Mouse (Mus musculus) hindbrain, embryonic 14.5 days (tissue): ENCODE measurements at regions not wholly inside any gene's neighbourhood (a gene's known extent, or its start where the extent isn't known, plus 50 kb on each side); places are given as distances from the start of the nearest gene placed in this dataset.

Experiments
- ATAC-seq: fragments of 200-750 bp; cut with Nextera tagmentation; 2 replicates; pipeline ENCODE4 v1.8.0; 2017; ENCODE audit warnings: moderate number of reproducible peaks, mild to moderate bottlenecking, moderate TSS enrichment, moderate library complexity; ENCODE audit not compliant: low FRiP score
- DNase-seq: peaks from one replicate; pipeline ENCODE4 v3.0.0-alpha.2; 2015; ENCODE audit warnings: low spot score
- H3K27ac ChIP-seq: fragments of 300-500 bp; sonication (generic); 2 replicates; pipeline ENCODE4 v1.5.1; 2014; ENCODE audit warnings: mild to moderate bottlenecking, moderate library complexity
- H3K27me3 ChIP-seq: fragments of 300-500 bp; sonication (generic); 2 replicates; pipeline ENCODE4 v1.6.1; 2014; ENCODE audit warnings: mild to moderate bottlenecking, low read length, mixed read lengths; ENCODE audit not compliant: control insufficient read depth, insufficient read depth
- H3K36me3 ChIP-seq: fragments of 300-500 bp; sonication (generic); replicated peaks from 2 replicates; pipeline ENCODE4 v1.6.1; 2014; ENCODE audit not compliant: control insufficient read depth, insufficient read depth
- H3K4me1 ChIP-seq: fragments of 300-500 bp; sonication (generic); replicated peaks from 2 replicates; pipeline ENCODE4 v1.6.1; 2014; ENCODE audit warnings: antibody characterized with exemption, low read length, mixed read lengths; ENCODE audit not compliant: control insufficient read depth, insufficient read depth
- H3K4me2 ChIP-seq: fragments of 300-500 bp; sonication (generic); replicated peaks from 2 replicates; pipeline ENCODE4 v1.6.1; 2014; ENCODE audit warnings: mild to moderate bottlenecking, moderate library complexity
- H3K4me3 ChIP-seq: fragments of 300-500 bp; sonication (generic); replicated peaks from 2 replicates; pipeline ENCODE4 v1.5.1; 2014; ENCODE audit warnings: mild to moderate bottlenecking, low read length
- H3K9ac ChIP-seq: fragments of 300-500 bp; sonication (generic); 2 replicates; pipeline ENCODE4 v1.6.1; 2014
- H3K9me3 ChIP-seq: fragments of 300-500 bp; sonication (generic); 2 replicates; pipeline ENCODE4 v1.6.1; 2016; ENCODE audit warnings: low read length; ENCODE audit not compliant: control insufficient read depth
- WGBS: fragments of 180-500 bp; shearing (Covaris S2); extraction: QIAGEN DNeasy Blood & Tissue Kit; methylation state at CpG from one replicate; pipeline ENCODE4 v1.1.7; 2014; 5-methylcytosine and 5-hydroxymethylcytosine counted together

GRCm38 (mm10) chr16:97270417-97271133, 86.0 kb upstream of the Bace2 start:
- no peak for ATAC-seq
- 92% methylated on average over 7 of the region's 7 CpGs for WGBS

GRCm38 (mm10) chr16:97271264-97271663, 85.3 kb upstream of the Bace2 start:
- no peak overlapping the region for H3K4me3 ChIP-seq
- WGBS = 91% methylated on average over 8 of the region's 8 CpGs
- H3K4me2 ChIP-seq = no peak overlapping the region
- H3K27me3 ChIP-seq = no peaks in the 10 kb centered on the region
- no peak for DNase-seq
- H3K9ac ChIP-seq = no peak overlapping the region
- H3K27ac ChIP-seq = no peak overlapping the region
- no peaks in the 10 kb centered on the region for H3K36me3 ChIP-seq
- no peak for ATAC-seq
- no peaks in the 10 kb centered on the region for H3K9me3 ChIP-seq
- H3K4me1 ChIP-seq = no peaks in the 10 kb centered on the region

More at GRCm38 (mm10) chr16:97270417-97271133, 86.0 kb upstream of the Bace2 start:
- no peaks in the 10 kb centered on the region for H3K36me3 ChIP-seq
- no peak overlapping the region for H3K9ac ChIP-seq
- H3K4me3 ChIP-seq = no peak overlapping the region
- no peak overlapping the region for H3K4me2 ChIP-seq
- no peak for DNase-seq
- H3K4me1 ChIP-seq = no peaks in the 10 kb centered on the region
- no peak overlapping the region for H3K27ac ChIP-seq
- H3K9me3 ChIP-seq = no peaks in the 10 kb centered on the region
- H3K27me3 ChIP-seq = no peaks in the 10 kb centered on the region

GRCm38 (mm10) chr16:97272035-97272631, 84.4 kb upstream of the Bace2 start:
- 12% methylated on average over 12 of the region's 12 CpGs for WGBS
- Histone ChIP-seq H3K27ac (peak overlapping the region; percentile 49; the same call in 1 of the 2 replicates), H3K4me3 (peak overlapping the region; percentile 13), H3K27me3 (no peaks in the 10 kb centered on the region), H3K4me1 (no peaks in the 10 kb centered on the region), H3K9ac (peak overlapping the region; percentile 43), H3K36me3 (no peaks in the 10 kb centered on the region), H3K4me2 (peak overlapping the region; percentile 51), H3K9me3 (no peaks in the 10 kb centered on the region)
- ATAC-seq (peak; percentile 89), DNase-seq (peak; percentile 88)

GRCm38 (mm10) chr16:97278913-97279312, 77.6 kb upstream of the Bace2 start:
- Histone ChIP-seq H3K9ac (no peak overlapping the region), H3K27ac (no peak overlapping the region), H3K4me1 (peaks cover 6% of the 10 kb centered on the region), H3K9me3 (no peaks in the 10 kb centered on the region), H3K27me3 (no peaks in the 10 kb centered on the region), H3K4me2 (no peak overlapping the region), H3K36me3 (no peaks in the 10 kb centered on the region), H3K4me3 (no peak overlapping the region)
- DNase-seq (no peak), ATAC-seq (no peak)
- 91% methylated on average over 1 of the region's 1 CpGs for whole genome bisulfite sequencing

- Histone ChIP-seq H3K4me2 (no peak overlapping the region), H3K27ac (no peak overlapping the region), H3K9me3 (no peaks in the 10 kb centered on the region), H3K4me1 (peaks cover 6% of the 10 kb centered on the region), H3K4me3 (no peak overlapping the region), H3K27me3 (no peaks in the 10 kb centered on the region), H3K36me3 (no peaks in the 10 kb centered on the region), H3K9ac (no peak overlapping the region)
- 92% methylated on average over 7 of the region's 7 CpGs for WGBS
- no peak for ATAC-seq
- DNase-seq = no peak
These were observed 74.9 kb upstream of the Bace2 start for GRCm38 (mm10) chr16:97281615-97282110.

- no peak overlapping the region for H3K4me2 ChIP-seq
- 44% methylated on average over 9 of the region's 9 CpGs for WGBS
- H3K4me3 ChIP-seq = no peak overlapping the region
- no peaks in the 10 kb centered on the region for H3K36me3 ChIP-seq
- H3K4me1 ChIP-seq = peaks cover 6% of the 10 kb centered on the region
- ATAC-seq (no peak), DNase-seq (no peak)
- no peaks in the 10 kb centered on the region for H3K27me3 ChIP-seq
- H3K9ac ChIP-seq = no peak overlapping the region
- no peaks in the 10 kb centered on the region for H3K9me3 ChIP-seq
- no peak overlapping the region for H3K27ac ChIP-seq
These were observed 73.6 kb upstream of the Bace2 start for GRCm38 (mm10) chr16:97282943-97283342.

- Histone ChIP-seq H3K36me3 (no peaks in the 10 kb centered on the region), H3K9me3 (no peaks in the 10 kb centered on the region), H3K27me3 (no peaks in the 10 kb centered on the region), H3K4me2 (no peak overlapping the region), H3K4me1 (peaks cover 6% of the 10 kb centered on the region), H3K27ac (no peak overlapping the region), H3K4me3 (no peak overlapping the region), H3K9ac (no peak overlapping the region)
- WGBS = 86% methylated on average over 8 of the region's 8 CpGs
- ATAC-seq = no peak
- no peak for DNase-seq
These were observed 70.6 kb upstream of the Bace2 start for GRCm38 (mm10) chr16:97285886-97286447.

- Histone ChIP-seq H3K4me2 (no peak overlapping the region), H3K36me3 (no peaks in the 10 kb centered on the region), H3K4me3 (no peak overlapping the region), H3K9ac (no peak overlapping the region), H3K4me1 (peaks cover 6% of the 10 kb centered on the region), H3K27ac (no peak overlapping the region), H3K9me3 (no peaks in the 10 kb centered on the region), H3K27me3 (no peaks in the 10 kb centered on the region)
- no peak for ATAC-seq
- 41% methylated on average over 3 of the region's 3 CpGs for WGBS
- no peak for DNase-seq
These were observed 69.8 kb upstream of the Bace2 start for GRCm38 (mm10) chr16:97286717-97287116.

GRCm38 (mm10) chr16:97288634-97289033, 67.9 kb upstream of the Bace2 start:
- DNase-seq (peak; percentile 71), ATAC-seq (no peak)
- H3K4me1 ChIP-seq = peaks cover 10% of the 10 kb centered on the region; the same call in 1 of the 2 replicates
- H3K4me3 ChIP-seq = no peak overlapping the region
- H3K27ac ChIP-seq = 0 out of 2 replicates have a peak overlapping the region, but pooled peaks have one; percentile 22
- no peaks in the 10 kb centered on the region for H3K9me3 ChIP-seq
- no peaks in the 10 kb centered on the region for H3K27me3 ChIP-seq
- no peaks in the 10 kb centered on the region for H3K36me3 ChIP-seq
- 16% methylated on average over 8 of the region's 8 CpGs for WGBS
- H3K9ac ChIP-seq = no peak overlapping the region
- no peak overlapping the region for H3K4me2 ChIP-seq
